Mouse (Mus musculus): ENCODE measurements around the gene Usp17la. TPM values are rescaled to one million over a fixed set of nuclear protein-coding genes. Genes with fewer than 3 reads are reported as not detected.

Gene Usp17la
- polyA plus RNA-seq, 1 experiment from 2014 or later: not detected

Other genes with a start within 250 kb of the Usp17la start
- not detected in 2 replicates for gene Olfr656, start 243.1 kb upstream of the Usp17la start, polyA plus RNA-seq (2015; fragmentation: Nextera tagmentation; extraction: Ambion mirVana)
- gene Olfr657, start 232.2 kb upstream of the Usp17la start, polyA plus RNA-seq (2015; fragmentation: Nextera tagmentation; extraction: Ambion mirVana): not detected in 2 replicates
- not detected in 2 replicates for gene Olfr658, start 209.7 kb upstream of the Usp17la start, polyA plus RNA-seq (2015; fragmentation: Nextera tagmentation; extraction: Ambion mirVana)
- gene Olfr659, start 190.3 kb upstream of the Usp17la start, polyA plus RNA-seq (2015; fragmentation: Nextera tagmentation; extraction: Ambion mirVana): not detected in 2 replicates
- not detected in 2 replicates for gene Olfr661, start 170.5 kb upstream of the Usp17la start, polyA plus RNA-seq (2015; fragmentation: Nextera tagmentation; extraction: Ambion mirVana)
- gene Usp17le, start 79.5 kb upstream of the Usp17la start, polyA plus RNA-seq (2015; fragmentation: Nextera tagmentation; extraction: Ambion mirVana): not detected in 2 replicates
- not detected in 2 replicates for gene Usp17lb, start 14.4 kb upstream of the Usp17la start, polyA plus RNA-seq (2015; fragmentation: Nextera tagmentation; extraction: Ambion mirVana)
- gene Olfr665, start 21.0 kb downstream of the Usp17la start, polyA plus RNA-seq (2015; fragmentation: Nextera tagmentation; extraction: Ambion mirVana): not detected in 2 replicates
- not detected in 2 replicates for gene Olfr666, start 38.9 kb downstream of the Usp17la start, polyA plus RNA-seq (2015; fragmentation: Nextera tagmentation; extraction: Ambion mirVana)
- gene Olfr667, start 64.5 kb downstream of the Usp17la start, polyA plus RNA-seq (2015; fragmentation: Nextera tagmentation; extraction: Ambion mirVana): not detected in 2 replicates
- gene Olfr668, start 71.0 kb downstream of the Usp17la start, polyA plus RNA-seq (2015; fragmentation: Nextera tagmentation; extraction: Ambion mirVana): not detected in 2 replicates
- not detected in 2 replicates for gene Olfr669, start 77.2 kb downstream of the Usp17la start, polyA plus RNA-seq (2015; fragmentation: Nextera tagmentation; extraction: Ambion mirVana)
- not detected in 2 replicates for gene Olfr670, start 105.6 kb downstream of the Usp17la start, polyA plus RNA-seq (2015; fragmentation: Nextera tagmentation; extraction: Ambion mirVana)
- not detected in 2 replicates for gene Olfr671, start 122.1 kb downstream of the Usp17la start, polyA plus RNA-seq (2015; fragmentation: Nextera tagmentation; extraction: Ambion mirVana)
- gene Olfr672, start 145.0 kb downstream of the Usp17la start, polyA plus RNA-seq (2015; fragmentation: Nextera tagmentation; extraction: Ambion mirVana): not detected in 2 replicates
- gene Olfr675, start 171.5 kb downstream of the Usp17la start, polyA plus RNA-seq (2015; fragmentation: Nextera tagmentation; extraction: Ambion mirVana): not detected in 2 replicates
- gene Olfr676, start 175.7 kb downstream of the Usp17la start, polyA plus RNA-seq (2015; fragmentation: Nextera tagmentation; extraction: Ambion mirVana): not detected in 2 replicates
- gene Olfr677, start 194.4 kb downstream of the Usp17la start, polyA plus RNA-seq (2015; fragmentation: Nextera tagmentation; extraction: Ambion mirVana): not detected in 2 replicates
- not detected in 2 replicates for gene Olfr678, start 207.5 kb downstream of the Usp17la start, polyA plus RNA-seq (2015; fragmentation: Nextera tagmentation; extraction: Ambion mirVana)
- gene Olfr679, start 224.2 kb downstream of the Usp17la start, polyA plus RNA-seq (2015; fragmentation: Nextera tagmentation; extraction: Ambion mirVana): not detected in 2 replicates
- not detected in 2 replicates for gene Olfr680-ps1, start 235.8 kb downstream of the Usp17la start, polyA plus RNA-seq (2015; fragmentation: Nextera tagmentation; extraction: Ambion mirVana)